Mouse (Mus musculus) heart, embryonic 10.5 days (tissue): ENCODE measurements around the gene Gpr82. TPM values are rescaled to one million over a fixed set of nuclear protein-coding genes. Genes with fewer than 3 reads are reported as not detected.

Experiments
- DNase-seq: peaks from one replicate; pipeline ENCODE4 v3.0.0-alpha.2; 2017; ENCODE audit warnings: low spot score
- H3K27ac ChIP-seq: fragments of 300-500 bp; sonication (generic); 2 replicates; pipeline ENCODE4 v1.5.1; 2016; ENCODE audit warnings: mild to moderate bottlenecking
- H3K27me3 ChIP-seq: fragments of 300-500 bp; sonication (generic); 2 replicates; pipeline ENCODE4 v1.6.1; 2016; ENCODE audit warnings: mild to moderate bottlenecking; ENCODE audit not compliant: poor library complexity, insufficient read depth, severe bottlenecking
- H3K36me3 ChIP-seq: fragments of 300-500 bp; sonication (generic); 2 replicates; pipeline ENCODE4 v1.6.1; 2016; ENCODE audit warnings: mild to moderate bottlenecking, moderate library complexity
- H3K4me1 ChIP-seq: fragments of 300-500 bp; sonication (generic); 2 replicates; pipeline ENCODE4 v1.6.1; 2016; ENCODE audit warnings: mild to moderate bottlenecking
- H3K4me3 ChIP-seq: fragments of 300-500 bp; sonication (generic); 2 replicates; pipeline ENCODE4 v1.5.1; 2016; ENCODE audit warnings: mild to moderate bottlenecking, moderate library complexity
- H3K9me3 ChIP-seq: fragments of 300-500 bp; sonication (generic); 2 replicates; pipeline ENCODE4 v1.6.1; 2016; ENCODE audit warnings: mild to moderate bottlenecking, moderate library complexity
- WGBS: fragments of 180-500 bp; shearing (Covaris S2); methylation state at CpG from one replicate; pipeline ENCODE4 v1.1.7; 2016; 5-methylcytosine and 5-hydroxymethylcytosine counted together
- polyA plus RNA-seq: library from polyadenylated mRNA; unstranded; fragments of >200 nt; fragmentation: Nextera tagmentation; extraction: Ambion mirVana; gene quantifications from 2 replicates; pipeline ENCODE4 v1.2.1, GENCODE M21; 2016

Gpr82 gene
- polyA plus RNA-seq, 1 experiment from 2014 or later: 0.20 TPM

GRCm38 (mm10) chrX:13656721-13657120 lies 4.4 kb upstream of the Gpr82 start:
- DNase-seq: no peak
- WGBS: 6% methylated on average over 1 of the region's 1 CpGs
- no peaks in the 10 kb centered on the region for H3K4me1 ChIP-seq
- no peaks in the 10 kb centered on the region for H3K36me3 ChIP-seq
- no peaks in the 10 kb centered on the region for H3K9me3 ChIP-seq
- no peaks in the 10 kb centered on the region for H3K27me3 ChIP-seq
- H3K4me3 ChIP-seq: no peak overlapping the region
- H3K27ac ChIP-seq: no peak overlapping the region

GRCm38 (mm10) chrX:13658616-13659140 lies 2.5 kb upstream of the Gpr82 start:
- Histone ChIP-seq H3K27ac (no peak overlapping the region), H3K36me3 (no peaks in the 10 kb centered on the region), H3K27me3 (no peaks in the 10 kb centered on the region), H3K4me1 (no peaks in the 10 kb centered on the region), H3K4me3 (no peak overlapping the region), H3K9me3 (no peaks in the 10 kb centered on the region)
- WGBS: 81% methylated on average over 3 of the region's 3 CpGs
- no peak for DNase-seq

- DNase-seq: no peak
- Histone ChIP-seq H3K4me3 (no peak overlapping the region), H3K4me1 (no peaks in the 10 kb centered on the region), H3K27ac (no peak overlapping the region), H3K36me3 (no peaks in the 10 kb centered on the region), H3K9me3 (no peaks in the 10 kb centered on the region), H3K27me3 (no peaks in the 10 kb centered on the region)
- WGBS: 65% methylated on average over 4 of the region's 4 CpGs
Measured at GRCm38 (mm10) chrX:13659201-13659890, 1.8 kb upstream of the Gpr82 start.

GRCm38 (mm10) chrX:13668867-13669266 lies 7.7 kb downstream of the Gpr82 start:
- Histone ChIP-seq H3K27me3 (no peaks in the 10 kb centered on the region), H3K9me3 (no peaks in the 10 kb centered on the region), H3K27ac (no peak overlapping the region), H3K36me3 (no peaks in the 10 kb centered on the region), H3K4me3 (no peak overlapping the region), H3K4me1 (no peaks in the 10 kb centered on the region)
- WGBS: 64% methylated on average over 5 of the region's 5 CpGs
- no peak for DNase-seq

GRCm38 (mm10) chrX:13670342-13670741 lies 9.2 kb downstream of the Gpr82 start:
- no peaks in the 10 kb centered on the region for H3K27me3 ChIP-seq
- H3K4me3 ChIP-seq: no peak overlapping the region
- WGBS: 81% methylated on average over 3 of the region's 3 CpGs
- no peaks in the 10 kb centered on the region for H3K9me3 ChIP-seq
- no peak for DNase-seq
- H3K27ac ChIP-seq: no peak overlapping the region
- no peaks in the 10 kb centered on the region for H3K4me1 ChIP-seq
- H3K36me3 ChIP-seq: no peaks in the 10 kb centered on the region

GRCm38 (mm10) chrX:13673001-13673400 lies 11.8 kb downstream of the Gpr82 start:
- no peaks in the 10 kb centered on the region for H3K36me3 ChIP-seq
- no peak overlapping the region for H3K4me3 ChIP-seq
- H3K27me3 ChIP-seq: no peaks in the 10 kb centered on the region
- no peaks in the 10 kb centered on the region for H3K4me1 ChIP-seq
- 86% methylated on average over 3 of the region's 3 CpGs for WGBS
- H3K9me3 ChIP-seq: no peaks in the 10 kb centered on the region
- H3K27ac ChIP-seq: no peak overlapping the region
- DNase-seq: no peak

GRCm38 (mm10) chrX:13681748-13682147 lies 20.6 kb downstream of the Gpr82 start:
- no peaks in the 10 kb centered on the region for H3K4me1 ChIP-seq
- H3K4me3 ChIP-seq: no peak overlapping the region
- no peak for DNase-seq
- H3K36me3 ChIP-seq: no peaks in the 10 kb centered on the region
- H3K9me3 ChIP-seq: no peaks in the 10 kb centered on the region
- no peak overlapping the region for H3K27ac ChIP-seq
- H3K27me3 ChIP-seq: no peaks in the 10 kb centered on the region
- 87% methylated on average over 3 of the region's 3 CpGs for WGBS

- Histone ChIP-seq H3K9me3 (no peaks in the 10 kb centered on the region), H3K4me1 (no peaks in the 10 kb centered on the region), H3K27me3 (no peaks in the 10 kb centered on the region), H3K36me3 (no peaks in the 10 kb centered on the region), H3K27ac (no peak overlapping the region), H3K4me3 (no peak overlapping the region)
- WGBS: 88% methylated on average over 1 of the region's 1 CpGs
- DNase-seq: no peak
Measured at GRCm38 (mm10) chrX:13686589-13686988, 25.4 kb downstream of the Gpr82 start.

GRCm38 (mm10) chrX:13688356-13688755 lies 27.2 kb downstream of the Gpr82 start:
- H3K9me3 ChIP-seq: no peaks in the 10 kb centered on the region
- H3K27me3 ChIP-seq: no peaks in the 10 kb centered on the region
- no peak overlapping the region for H3K4me3 ChIP-seq
- H3K4me1 ChIP-seq: no peaks in the 10 kb centered on the region
- no peak for DNase-seq
- no peak overlapping the region for H3K27ac ChIP-seq
- 79% methylated on average over 2 of the region's 2 CpGs for WGBS
- H3K36me3 ChIP-seq: no peaks in the 10 kb centered on the region

GRCm38 (mm10) chrX:13691865-13692264 lies 30.7 kb downstream of the Gpr82 start:
- no peaks in the 10 kb centered on the region for H3K4me1 ChIP-seq
- H3K27ac ChIP-seq: no peak overlapping the region
- H3K9me3 ChIP-seq: no peaks in the 10 kb centered on the region
- H3K27me3 ChIP-seq: no peaks in the 10 kb centered on the region
- no peaks in the 10 kb centered on the region for H3K36me3 ChIP-seq
- no peak overlapping the region for H3K4me3 ChIP-seq
- no peak for DNase-seq
- 76% methylated on average over 4 of the region's 4 CpGs for WGBS

GRCm38 (mm10) chrX:13700681-13701080 lies 39.5 kb downstream of the Gpr82 start:
- H3K4me1 ChIP-seq: no peaks in the 10 kb centered on the region
- no peaks in the 10 kb centered on the region for H3K27me3 ChIP-seq
- H3K9me3 ChIP-seq: no peaks in the 10 kb centered on the region
- no peak for DNase-seq
- no peak overlapping the region for H3K27ac ChIP-seq
- H3K4me3 ChIP-seq: no peak overlapping the region
- H3K36me3 ChIP-seq: no peaks in the 10 kb centered on the region
- 63% methylated on average over 3 of the region's 3 CpGs for WGBS

- no peak for DNase-seq
- Histone ChIP-seq H3K27me3 (no peaks in the 10 kb centered on the region), H3K4me1 (no peaks in the 10 kb centered on the region), H3K36me3 (no peaks in the 10 kb centered on the region), H3K4me3 (no peak overlapping the region), H3K9me3 (no peaks in the 10 kb centered on the region), H3K27ac (no peak overlapping the region)
- 65% methylated on average over 2 of the region's 2 CpGs for WGBS
Measured at GRCm38 (mm10) chrX:13705051-13705450, 43.9 kb downstream of the Gpr82 start.

GRCm38 (mm10) chrX:13710174-13710573 lies 49.0 kb downstream of the Gpr82 start:
- Histone ChIP-seq H3K9me3 (no peaks in the 10 kb centered on the region), H3K4me3 (no peak overlapping the region), H3K36me3 (0 out of 2 replicates have a peak, but pooled peaks cover 6% of the 10 kb centered on the region), H3K27ac (no peak overlapping the region), H3K4me1 (no peaks in the 10 kb centered on the region), H3K27me3 (no peaks in the 10 kb centered on the region)
- 53% methylated on average over 2 of the region's 2 CpGs for WGBS
- DNase-seq: no peak
